Mouse (Mus musculus) lung, postnatal 25 days (tissue): ENCODE measurements around the gene Tdrd12.

ENCODE experiments used
- DNase-seq: peaks from one replicate; pipeline ENCODE4 v3.0.0; 2022; ENCODE audit warnings: low spot score

Gene Tdrd12

DNA sequence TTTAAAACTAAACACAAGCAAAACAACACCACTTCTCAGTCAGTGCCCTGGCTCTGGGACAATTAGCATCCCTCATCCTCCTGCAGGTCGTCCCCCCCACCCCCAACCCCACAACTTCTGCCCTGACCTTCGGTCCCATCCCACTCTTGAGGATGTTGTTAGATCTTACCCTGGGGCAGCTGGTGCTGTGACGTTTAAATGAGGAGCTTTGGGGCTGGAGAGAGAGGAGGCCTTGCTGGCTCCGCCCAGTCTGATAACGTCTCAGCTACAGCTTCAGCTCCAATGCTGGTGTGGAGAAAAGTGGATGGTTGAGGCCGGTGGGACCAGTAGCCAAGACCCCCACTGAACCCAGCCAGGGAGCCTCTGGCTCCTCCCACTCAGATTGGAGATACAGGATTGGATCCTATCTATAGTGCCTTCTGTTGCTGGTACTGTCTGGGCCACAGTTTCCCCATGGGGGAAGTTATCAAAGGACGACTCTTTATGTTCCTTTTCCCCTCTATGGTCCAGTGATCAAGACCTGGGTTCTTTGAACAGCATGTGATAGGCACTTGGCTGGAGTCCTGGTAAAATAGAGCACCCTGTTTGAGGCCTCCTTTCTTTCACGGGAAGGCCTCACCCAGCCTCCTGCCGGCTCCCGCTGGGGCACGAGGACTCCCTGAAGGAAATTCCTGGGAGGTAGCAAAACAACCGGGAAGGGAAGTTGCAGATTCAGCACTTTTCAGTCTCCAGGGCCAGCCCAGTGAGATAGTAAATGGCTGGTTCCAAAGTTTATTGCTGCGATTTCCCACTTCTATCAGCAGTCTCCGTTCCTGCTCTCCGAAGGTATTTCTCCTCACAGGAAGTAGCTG is 89.3 kb downstream of the Tdrd12 start, which contains the start of gene Slc7a9:
TSS of gene Slc7a9 (plus strand) at position 801 of the 851 bp plus-strand sequence.
- DNase-seq, result no peak

DNA sequence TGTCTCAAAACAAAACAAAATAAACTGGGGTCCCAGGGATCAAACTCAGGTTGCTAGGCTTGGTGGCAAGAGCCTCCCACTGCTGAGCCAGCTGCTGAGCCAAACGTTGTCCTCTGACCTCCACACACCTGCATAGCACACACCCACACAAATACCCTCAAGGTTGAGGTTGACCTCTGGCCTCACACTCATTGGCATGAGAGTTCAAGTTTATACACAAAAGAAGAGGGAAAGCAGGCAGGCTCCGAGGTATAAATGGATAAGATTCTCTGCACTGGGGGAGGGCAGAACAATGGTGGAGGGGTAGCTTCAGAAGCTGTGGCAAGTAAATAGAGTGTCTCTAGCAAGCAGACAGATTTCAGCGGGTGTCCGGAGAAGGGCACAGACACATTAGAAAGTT is 90.0 kb downstream of the Tdrd12 start:
- no peak for DNase-seq

DNA sequence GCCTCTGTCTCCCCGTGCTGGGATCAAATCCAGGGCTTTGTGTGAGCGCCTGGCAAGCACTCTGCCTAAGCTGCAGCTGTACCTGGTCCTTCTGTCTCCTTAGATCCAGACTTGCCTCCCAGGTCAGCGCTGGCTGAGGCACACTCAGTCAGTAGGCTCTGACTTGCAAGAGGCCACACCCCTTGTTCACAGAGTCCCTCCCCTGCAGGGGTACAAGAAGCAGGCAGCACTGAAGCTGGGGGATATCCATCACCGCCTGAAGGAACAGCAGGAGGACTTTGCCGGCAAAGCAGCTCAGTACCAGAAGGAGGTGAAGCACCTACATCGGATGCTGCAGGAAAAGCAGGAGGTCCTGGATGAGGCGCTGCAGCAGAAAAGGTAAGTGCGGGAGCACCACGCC is 102.3 kb downstream of the Tdrd12 start:
- no peak for DNase-seq

DNA sequence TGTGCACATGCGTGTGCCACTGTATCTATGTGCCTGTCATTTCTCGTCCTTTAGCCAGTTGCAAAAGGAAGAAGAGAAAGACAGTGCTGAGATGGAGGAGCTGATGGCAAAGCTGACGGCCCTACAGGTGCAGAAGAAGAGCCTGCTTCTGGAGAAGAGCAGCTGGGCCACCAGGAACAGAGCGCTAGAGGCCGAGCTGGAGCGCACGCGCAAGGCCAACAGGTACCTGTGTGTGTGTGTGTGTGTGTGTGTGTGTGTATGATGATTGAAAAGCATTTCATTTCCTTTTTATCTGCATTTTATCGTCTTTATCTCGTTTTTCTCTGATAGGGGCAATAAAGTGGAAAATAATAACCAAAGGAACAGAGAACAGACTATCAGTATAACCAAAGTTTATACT is 109.4 kb downstream of the Tdrd12 start:
- no peak for DNase-seq

DNA sequence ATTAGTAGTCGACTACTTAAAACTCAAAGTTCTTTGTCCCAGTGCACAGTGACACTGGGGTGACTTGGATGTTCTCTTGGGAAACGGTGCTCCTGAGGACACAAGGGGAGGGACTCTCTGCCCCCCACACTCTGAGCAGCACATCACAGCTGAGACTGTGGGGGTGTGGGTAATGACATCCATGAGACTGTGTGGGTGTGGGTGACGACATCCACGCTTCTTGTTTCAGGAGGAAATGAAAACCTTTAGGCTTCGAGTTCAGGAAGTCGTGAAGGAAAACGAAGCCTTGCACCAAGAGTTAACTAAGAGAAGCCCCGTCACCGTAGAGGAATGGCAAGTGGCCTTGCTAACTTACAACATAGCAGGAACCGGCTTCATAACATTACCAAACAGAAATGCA is 114.5 kb downstream of the Tdrd12 start:
- no peak for DNase-seq
